Mouse (Mus musculus): ENCODE results near the gene Akt2. TPM values are rescaled to one million over a fixed set of nuclear protein-coding genes. Genes with fewer than 3 reads are reported as not detected.

The Akt2 gene
- polyA plus RNA-seq, 1 experiment from 2014 or later: 72.9 TPM

DNA sequence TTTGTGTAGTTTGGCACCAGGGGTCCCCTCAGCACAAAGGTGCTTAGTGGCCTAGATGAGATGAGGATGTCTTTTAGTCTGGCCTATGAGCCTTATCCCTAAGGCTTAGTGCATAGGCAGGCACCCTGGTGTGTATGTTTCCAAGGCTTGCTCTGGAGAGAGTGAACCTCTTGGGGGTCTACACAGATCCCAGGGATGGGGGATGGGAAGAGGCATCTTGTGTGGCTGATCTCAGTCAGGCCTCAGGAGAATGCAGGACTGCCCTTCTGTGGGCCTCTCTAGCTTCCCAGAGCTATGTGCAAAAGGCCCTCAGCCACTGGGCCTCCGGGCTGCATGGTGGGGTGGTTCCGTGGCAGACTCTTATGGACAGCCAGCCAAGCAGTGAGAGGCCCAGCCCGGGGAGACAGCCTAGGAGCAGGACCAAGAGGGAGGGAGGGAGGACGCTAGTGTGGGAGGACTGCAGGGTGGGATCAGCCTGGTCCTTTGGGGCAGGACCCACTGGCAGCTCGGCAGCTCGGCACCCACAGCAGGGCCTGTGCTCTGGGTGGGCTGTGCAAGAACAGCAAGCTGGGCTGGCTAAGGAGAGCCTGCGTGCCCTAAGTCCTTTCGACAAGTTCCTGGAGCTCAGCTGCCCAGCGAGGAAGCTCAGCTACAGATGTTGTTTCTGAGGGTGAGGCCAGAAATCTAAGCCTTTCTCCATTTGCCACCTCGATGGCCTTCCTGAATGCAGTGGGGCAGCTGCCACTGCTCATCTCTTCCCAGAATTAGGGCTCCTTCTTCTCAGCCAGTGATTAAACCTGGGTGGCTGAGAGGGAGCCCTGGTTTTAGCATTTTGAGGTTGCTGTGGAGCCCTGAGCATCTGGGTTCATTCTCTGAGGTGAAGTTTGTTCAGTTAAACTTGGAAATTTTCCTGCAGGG is 5.5 kb downstream of the Akt2 start:
- Histone ChIP-seq H3K9me3 (ENCODE audit: control insufficient read depth, low read length) (no peaks in the 10 kb centered on the region), H3K36me3 (ENCODE audit: control insufficient read depth, insufficient read depth, low read length) (no peaks in the 10 kb centered on the region), H3K27me3 (ENCODE audit: control insufficient read depth, insufficient read depth, low read length) (no peaks in the 10 kb centered on the region), H3K9ac (ENCODE audit: low read length) (no peak overlapping the region), H3K4me2 (ENCODE audit: low read depth) (no peak overlapping the region), H3K27ac (ENCODE audit: low read depth, low read length) (no peak overlapping the region), H3K4me1 (ENCODE audit: control insufficient read depth, insufficient read depth, low read length) (peaks cover 11% of the 10 kb centered on the region), H3K4me3 (ENCODE audit: low read depth, low read length) (no peak overlapping the region)
- DNase-seq (ENCODE audit: low spot score): no peak
- ATAC-seq (ENCODE audit: insufficient read depth, low FRiP score, low TSS enrichment): no peak
- WGBS: 64% methylated on average over 10 of the region's 10 CpGs

DNA sequence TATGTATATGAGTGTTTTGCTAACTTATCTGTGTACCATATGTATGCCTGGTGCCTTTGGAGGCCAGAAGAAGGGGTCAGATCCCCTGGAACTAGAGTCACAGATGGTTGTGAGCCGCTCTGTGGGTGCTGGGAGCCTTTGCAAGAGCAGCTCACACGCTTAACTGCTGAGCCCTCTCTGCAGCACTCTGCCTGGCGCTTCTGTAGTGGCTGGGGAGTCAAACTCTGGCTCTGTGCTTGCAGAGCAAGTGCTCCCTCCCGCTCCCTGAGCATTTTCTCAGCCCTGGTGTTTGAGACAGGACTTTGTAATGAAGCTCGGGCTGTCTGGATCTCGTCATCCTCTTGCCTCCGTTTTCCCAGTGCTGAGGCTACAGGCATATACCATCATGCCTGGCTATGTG is 6.7 kb downstream of the Akt2 start:
- ATAC-seq (ENCODE audit: insufficient read depth, low FRiP score, low TSS enrichment) (no peak), DNase-seq (ENCODE audit: low spot score) (no peak)
- H3K9me3 ChIP-seq (ENCODE audit: control insufficient read depth, low read length): no peaks in the 10 kb centered on the region
- H3K4me2 ChIP-seq (ENCODE audit: low read depth): no peak overlapping the region
- H3K36me3 ChIP-seq (ENCODE audit: control insufficient read depth, insufficient read depth, low read length): no peaks in the 10 kb centered on the region
- H3K27me3 ChIP-seq (ENCODE audit: control insufficient read depth, insufficient read depth, low read length): no peaks in the 10 kb centered on the region
- no peak overlapping the region for H3K4me3 ChIP-seq (ENCODE audit: low read depth, low read length)
- 90% methylated on average over 7 of the region's 7 CpGs for WGBS
- no peak overlapping the region for H3K27ac ChIP-seq (ENCODE audit: low read depth, low read length)
- H3K4me1 ChIP-seq (ENCODE audit: control insufficient read depth, insufficient read depth, low read length): peaks cover 7% of the 10 kb centered on the region
- no peak overlapping the region for H3K9ac ChIP-seq (ENCODE audit: low read length)

DNA sequence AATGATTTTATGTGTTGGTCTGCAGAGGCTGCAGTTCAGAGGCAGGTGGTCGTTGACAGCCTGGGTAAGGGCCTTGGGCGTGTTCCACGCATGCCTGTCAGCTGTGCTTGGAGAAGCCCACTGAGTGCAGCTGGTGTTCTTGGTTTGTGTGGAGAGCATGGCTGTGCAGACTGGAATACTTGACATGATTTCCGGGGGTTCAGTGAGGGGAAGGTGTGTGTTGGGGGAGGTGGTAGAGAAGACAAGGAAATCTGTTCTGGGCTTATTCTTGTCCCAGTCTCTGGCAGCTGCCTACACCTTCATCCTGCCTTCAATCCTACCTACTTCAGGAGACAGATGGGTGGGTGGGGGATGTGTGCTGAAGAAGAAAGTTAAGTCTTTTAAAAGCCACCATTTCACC is 10.3 kb downstream of the Akt2 start:
- no peak overlapping the region for H3K27ac ChIP-seq (ENCODE audit: low read depth, low read length)

DNA sequence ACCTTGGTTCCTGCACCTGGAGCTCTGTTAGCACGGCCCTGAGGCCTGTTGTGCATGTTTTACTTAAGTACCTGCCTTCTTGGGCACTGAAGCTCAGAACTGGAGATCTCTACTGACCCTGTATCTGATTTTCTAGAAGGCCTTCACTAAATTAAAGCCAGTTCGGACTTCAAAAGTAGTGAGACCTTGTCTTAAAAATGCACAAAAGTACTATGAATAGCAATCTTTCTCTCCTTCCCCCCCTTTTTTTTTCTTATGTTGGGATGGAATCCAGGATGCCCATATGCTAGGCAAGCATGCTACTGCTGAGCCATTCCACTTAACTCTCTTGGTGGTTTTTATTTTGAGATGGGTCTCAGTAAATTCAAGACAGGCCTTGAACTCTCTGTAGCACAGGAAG is 10.8 kb downstream of the Akt2 start:
- no peak overlapping the region for H3K4me3 ChIP-seq (ENCODE audit: low read depth, low read length)
- no peak overlapping the region for H3K4me2 ChIP-seq (ENCODE audit: low read depth)
- DNase-seq (ENCODE audit: low spot score): no peak
- no peak for ATAC-seq (ENCODE audit: insufficient read depth, low FRiP score, low TSS enrichment)
- WGBS: 87% methylated on average over 2 of the region's 2 CpGs
- H3K9ac ChIP-seq (ENCODE audit: low read length): no peak overlapping the region
- H3K27me3 ChIP-seq (ENCODE audit: control insufficient read depth, insufficient read depth, low read length): no peaks in the 10 kb centered on the region
- H3K27ac ChIP-seq (ENCODE audit: low read depth, low read length): no peak overlapping the region
- no peaks in the 10 kb centered on the region for H3K9me3 ChIP-seq (ENCODE audit: control insufficient read depth, low read length)
- H3K4me1 ChIP-seq (ENCODE audit: control insufficient read depth, insufficient read depth, low read length): peaks cover under 1% of the 10 kb centered on the region; the same call in 1 of the 2 replicates
- H3K36me3 ChIP-seq (ENCODE audit: control insufficient read depth, insufficient read depth, low read length): no peaks in the 10 kb centered on the region

More for the DNA sequence above, 10.3 kb downstream of the Akt2 start:
- Histone ChIP-seq H3K9me3 (ENCODE audit: control insufficient read depth, low read length) (no peaks in the 10 kb centered on the region), H3K36me3 (ENCODE audit: control insufficient read depth, insufficient read depth, low read length) (no peaks in the 10 kb centered on the region), H3K9ac (ENCODE audit: low read length) (no peak overlapping the region), H3K4me1 (ENCODE audit: control insufficient read depth, insufficient read depth, low read length) (no peaks in the 10 kb centered on the region; the same call in 1 of the 2 replicates), H3K4me3 (ENCODE audit: low read depth, low read length) (no peak overlapping the region), H3K4me2 (ENCODE audit: low read depth) (no peak overlapping the region), H3K27me3 (ENCODE audit: control insufficient read depth, insufficient read depth, low read length) (no peaks in the 10 kb centered on the region)
- ATAC-seq (ENCODE audit: insufficient read depth, low FRiP score, low TSS enrichment): no peak
- DNase-seq (ENCODE audit: low spot score): no peak
- WGBS: 73% methylated on average over 4 of the region's 4 CpGs

DNA sequence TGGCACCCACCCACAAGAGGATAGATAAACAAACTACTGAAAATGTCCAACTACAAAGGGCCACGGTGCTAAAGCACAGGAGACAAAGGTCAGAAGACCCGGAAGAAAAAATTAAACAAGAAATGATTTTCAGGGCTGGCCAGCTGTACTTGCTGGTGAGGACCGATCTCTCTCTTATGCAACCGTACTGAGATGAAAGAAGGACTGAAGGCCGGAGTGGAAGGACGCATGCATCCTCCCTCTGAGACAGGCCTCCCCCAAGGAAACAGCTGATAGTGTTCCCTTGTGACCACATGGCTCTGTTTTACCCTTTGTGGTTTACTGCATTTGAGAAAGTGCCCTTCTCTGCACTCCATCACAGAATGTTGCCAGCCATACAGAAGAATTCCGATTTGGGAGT is 11.5 kb downstream of the Akt2 start:
- Histone ChIP-seq H3K27ac (ENCODE audit: low read depth, low read length) (no peak overlapping the region), H3K27me3 (ENCODE audit: control insufficient read depth, insufficient read depth, low read length) (no peaks in the 10 kb centered on the region), H3K4me3 (ENCODE audit: low read depth, low read length) (no peak overlapping the region), H3K4me1 (ENCODE audit: control insufficient read depth, insufficient read depth, low read length) (peaks cover 7% of the 10 kb centered on the region), H3K9me3 (ENCODE audit: control insufficient read depth, low read length) (no peaks in the 10 kb centered on the region), H3K36me3 (ENCODE audit: control insufficient read depth, insufficient read depth, low read length) (no peaks in the 10 kb centered on the region), H3K4me2 (ENCODE audit: low read depth) (no peak overlapping the region), H3K9ac (ENCODE audit: low read length) (no peak overlapping the region)
- 86% methylated on average over 7 of the region's 7 CpGs for WGBS
- ATAC-seq (ENCODE audit: insufficient read depth, low FRiP score, low TSS enrichment): no peak
- no peak for DNase-seq (ENCODE audit: low spot score)

DNA sequence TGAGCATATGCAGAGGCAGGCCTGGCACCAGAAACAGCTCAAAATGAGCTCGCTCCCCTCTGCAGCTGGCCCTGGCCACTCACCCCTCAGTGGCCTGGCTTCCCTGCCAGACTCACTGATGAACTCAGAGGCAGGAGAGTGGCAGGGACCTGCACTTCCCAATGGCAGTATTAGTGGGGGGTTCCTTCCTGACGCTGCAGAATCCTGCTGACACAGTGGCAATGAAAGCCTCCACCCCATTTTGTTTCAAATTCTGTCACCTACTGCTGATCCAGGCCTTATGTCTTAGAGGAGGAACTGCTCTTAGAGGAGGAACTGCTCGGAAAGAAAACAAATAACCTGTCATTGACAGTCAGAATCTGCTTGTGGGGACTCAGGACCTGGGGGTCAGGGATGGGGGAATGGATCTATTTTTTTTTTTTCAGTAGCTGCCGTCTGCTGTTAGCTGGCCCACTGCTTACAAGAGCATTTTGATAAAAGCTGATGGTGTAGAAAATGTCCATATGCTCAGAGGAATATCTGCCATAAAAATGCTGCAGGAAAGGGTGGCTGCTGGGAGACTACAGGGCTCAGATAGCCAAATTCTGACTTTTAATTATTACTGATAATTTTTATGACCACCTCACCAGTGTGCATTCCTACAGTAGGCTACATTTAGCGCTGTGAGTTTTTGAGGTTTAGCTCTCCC is 13.5 kb downstream of the Akt2 start:
- Histone ChIP-seq H3K4me2 (ENCODE audit: low read depth) (no peak overlapping the region), H3K9ac (ENCODE audit: low read length) (no peak overlapping the region), H3K4me3 (ENCODE audit: low read depth, low read length) (no peak overlapping the region), H3K27me3 (ENCODE audit: control insufficient read depth, insufficient read depth, low read length) (no peaks in the 10 kb centered on the region), H3K4me1 (ENCODE audit: control insufficient read depth, insufficient read depth, low read length) (peaks cover 8% of the 10 kb centered on the region), H3K9me3 (ENCODE audit: control insufficient read depth, low read length) (no peaks in the 10 kb centered on the region), H3K36me3 (ENCODE audit: control insufficient read depth, insufficient read depth, low read length) (no peaks in the 10 kb centered on the region; the same call in 1 of the 2 replicates), H3K27ac (ENCODE audit: low read depth, low read length) (no peak overlapping the region)
- WGBS: 59% methylated on average over 5 of the region's 5 CpGs
- ATAC-seq (ENCODE audit: insufficient read depth, low FRiP score, low TSS enrichment) (no peak), DNase-seq (ENCODE audit: low spot score) (no peak)

DNA sequence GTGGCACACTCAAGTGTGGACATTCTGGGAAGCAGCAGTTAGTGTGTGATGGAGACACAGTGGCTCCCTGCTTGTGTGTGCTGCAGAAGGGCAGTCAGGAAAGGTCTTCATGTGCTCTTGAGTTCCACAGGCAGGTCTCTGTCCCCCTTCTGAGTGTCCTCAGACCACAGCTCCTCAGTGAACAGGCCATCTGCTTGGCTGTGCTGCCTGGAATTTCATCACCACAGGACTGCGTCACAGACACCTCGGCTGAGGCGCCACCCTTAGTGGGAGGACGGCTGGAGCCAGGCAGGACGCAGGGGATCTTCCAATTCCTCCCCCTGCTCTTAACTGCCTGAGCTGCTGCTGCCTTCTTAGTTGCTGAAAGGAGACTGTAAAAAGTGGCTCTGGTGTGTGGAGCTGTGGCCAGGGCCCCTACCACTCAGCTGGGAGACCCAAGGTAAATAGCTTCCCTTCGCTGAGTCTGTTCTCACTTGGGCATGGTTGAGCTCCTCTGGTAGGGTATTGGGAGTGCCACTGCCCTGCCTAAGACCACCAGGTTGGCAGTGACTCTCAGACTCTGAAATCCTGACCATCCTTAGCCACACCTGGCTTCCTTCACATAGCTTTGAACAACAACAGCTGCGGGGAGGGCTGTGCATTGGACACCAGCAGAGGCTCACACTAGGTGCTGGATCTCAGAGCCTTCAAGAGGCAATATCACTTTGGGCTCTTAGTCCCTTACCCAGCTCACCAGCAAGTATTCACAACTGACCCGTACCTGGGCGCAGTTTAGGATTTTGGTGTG is 14.3 kb downstream of the Akt2 start:
- ATAC-seq (ENCODE audit: insufficient read depth, low FRiP score, low TSS enrichment): no peak
- Histone ChIP-seq H3K4me3 (ENCODE audit: low read depth, low read length) (no peak overlapping the region), H3K4me2 (ENCODE audit: low read depth) (no peak overlapping the region), H3K36me3 (ENCODE audit: control insufficient read depth, insufficient read depth, low read length) (no peaks in the 10 kb centered on the region; the same call in 1 of the 2 replicates), H3K27ac (ENCODE audit: low read depth, low read length) (no peak overlapping the region), H3K9me3 (ENCODE audit: control insufficient read depth, low read length) (no peaks in the 10 kb centered on the region), H3K27me3 (ENCODE audit: control insufficient read depth, insufficient read depth, low read length) (no peaks in the 10 kb centered on the region), H3K9ac (ENCODE audit: low read length) (no peak overlapping the region), H3K4me1 (ENCODE audit: control insufficient read depth, insufficient read depth, low read length) (peaks cover 8% of the 10 kb centered on the region)
- DNase-seq (ENCODE audit: low spot score): no peak
- WGBS: 66% methylated on average over 9 of the region's 9 CpGs

DNA sequence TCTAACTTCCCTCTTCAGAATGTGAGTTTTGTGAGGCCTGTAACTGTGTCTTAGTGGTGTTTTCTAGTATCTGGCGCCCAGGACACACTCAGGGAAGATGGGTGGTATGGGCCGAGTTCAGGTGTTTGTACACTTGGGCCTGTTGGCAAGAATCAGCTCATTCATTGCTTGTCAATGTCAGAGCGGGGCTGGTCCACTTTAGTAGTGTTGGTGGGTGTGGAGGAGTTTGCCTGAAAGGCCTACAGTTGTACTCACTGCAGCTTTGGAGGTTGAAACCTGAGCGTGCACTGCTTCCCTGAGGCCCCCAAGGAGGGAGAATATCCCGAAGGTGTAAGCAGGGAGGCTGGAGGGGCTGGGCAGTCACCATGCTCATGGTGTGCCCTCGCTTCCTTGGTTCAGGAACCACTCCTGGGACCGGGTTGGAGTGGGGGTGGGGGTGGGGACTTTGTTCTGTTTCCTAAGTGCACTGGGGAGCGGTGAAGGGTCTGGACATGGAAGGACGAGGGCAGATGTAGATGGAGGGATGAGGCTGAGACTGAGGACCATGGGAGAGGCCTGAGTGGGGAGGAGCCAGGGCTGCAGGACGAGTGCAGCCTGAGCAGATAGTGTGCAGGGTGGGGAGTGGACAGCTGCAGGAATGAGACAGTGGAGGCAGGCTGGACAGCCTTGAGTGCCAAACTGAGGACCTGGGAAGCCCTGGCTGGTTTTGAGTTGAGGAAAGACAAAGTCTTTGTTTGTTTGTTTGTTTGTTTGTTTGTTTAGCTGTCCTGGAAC is 15.3 kb downstream of the Akt2 start:
- H3K9ac ChIP-seq (ENCODE audit: low read length): no peak overlapping the region; the same call in 1 of the 2 replicates
- ATAC-seq (ENCODE audit: insufficient read depth, low FRiP score, low TSS enrichment): no peak; the same call in 1 of the 2 replicates
- H3K9me3 ChIP-seq (ENCODE audit: control insufficient read depth, low read length): no peaks in the 10 kb centered on the region
- H3K27ac ChIP-seq (ENCODE audit: low read depth, low read length): peak overlapping the region; percentile 44; the same call in 1 of the 2 replicates
- DNase-seq (ENCODE audit: low spot score): no peak
- H3K4me2 ChIP-seq (ENCODE audit: low read depth): no peak overlapping the region
- H3K27me3 ChIP-seq (ENCODE audit: control insufficient read depth, insufficient read depth, low read length): no peaks in the 10 kb centered on the region
- 59% methylated on average over 10 of the region's 10 CpGs for WGBS
- peaks cover 8% of the 10 kb centered on the region for H3K4me1 ChIP-seq (ENCODE audit: control insufficient read depth, insufficient read depth, low read length)
- H3K4me3 ChIP-seq (ENCODE audit: low read depth, low read length): no peak overlapping the region
- H3K36me3 ChIP-seq (ENCODE audit: control insufficient read depth, insufficient read depth, low read length): no peaks in the 10 kb centered on the region; the same call in 1 of the 2 replicates
